Mouse (Mus musculus): ENCODE data around the gene Pax2. TPM values are rescaled to one million over a fixed set of nuclear protein-coding genes. Genes with fewer than 3 reads are reported as not detected.
A peak's percentile ranks its signal among the peaks of the same experiment; 100 is the strongest.

Pax2 gene
- polyA plus RNA-seq, 1 experiment from 2014 or later: 17.1 TPM

- no peaks in the 10 kb centered on the region for H3K36me3 ChIP-seq
- no peak for ATAC-seq (ENCODE audit: low FRiP score)
- peaks cover 67% of the 10 kb centered on the region for H3K4me1 ChIP-seq (replicated peaks)
- 0 out of 2 replicates have a peak, but pooled peaks cover 5% of the 10 kb centered on the region for H3K27me3 ChIP-seq
- no peak overlapping the region for H3K27ac ChIP-seq
- H3K9me3 ChIP-seq: no peaks in the 10 kb centered on the region
- 82% methylated on average over 5 of the region's 5 CpGs for WGBS
- no peak overlapping the region for H3K4me2 ChIP-seq
- no peak overlapping the region for H3K9ac ChIP-seq
- H3K4me3 ChIP-seq: no peak overlapping the region
These were observed 43.3 kb downstream of the Pax2 start for GRCm38 (mm10) chr19:44799156-44799555.

- Histone ChIP-seq H3K27me3 (0 out of 2 replicates have a peak, but pooled peaks cover 5% of the 10 kb centered on the region), H3K4me2 (no peak overlapping the region), H3K36me3 (no peaks in the 10 kb centered on the region), H3K4me3 (no peak overlapping the region), H3K27ac (0 out of 2 replicates have a peak overlapping the region, but pooled peaks have one; percentile 18), H3K9ac (no peak overlapping the region), H3K4me1 (replicated peaks) (peaks cover 69% of the 10 kb centered on the region), H3K9me3 (no peaks in the 10 kb centered on the region)
- no peak for ATAC-seq (ENCODE audit: low FRiP score)
- 55% methylated on average over 6 of the region's 6 CpGs for WGBS
These were observed 44.5 kb downstream of the Pax2 start for GRCm38 (mm10) chr19:44800327-44800726.

- Histone ChIP-seq H3K36me3 (peaks cover 4% of the 10 kb centered on the region; the same call in 1 of the 2 replicates), H3K4me1 (replicated peaks) (peaks cover 32% of the 10 kb centered on the region), H3K4me2 (no peak overlapping the region), H3K4me3 (no peak overlapping the region), H3K9ac (no peak overlapping the region), H3K9me3 (no peaks in the 10 kb centered on the region), H3K27me3 (peaks cover 15% of the 10 kb centered on the region; the same call in 1 of the 2 replicates), H3K27ac (peak overlapping the region; percentile 36; the same call in 1 of the 2 replicates)
- ATAC-seq (ENCODE audit: low FRiP score): 0 out of 2 replicates have a peak, but pooled peaks have one; percentile 46
- 4% methylated on average over 8 of the region's 8 CpGs for WGBS
These were observed 52.9 kb downstream of the Pax2 start for GRCm38 (mm10) chr19:44808734-44809133.

GRCm38 (mm10) chr19:44812666-44813429 is 57.0 kb downstream of the Pax2 start:
- no peak for ATAC-seq (ENCODE audit: low FRiP score)
- H3K27me3 ChIP-seq: peaks cover 13% of the 10 kb centered on the region
- peak overlapping the region; percentile 35; the same call in 1 of the 2 replicates for H3K27ac ChIP-seq
- H3K9me3 ChIP-seq: no peaks in the 10 kb centered on the region
- no peak overlapping the region for H3K4me2 ChIP-seq
- H3K4me1 ChIP-seq (replicated peaks): peaks cover 54% of the 10 kb centered on the region
- 63% methylated on average over 13 of the region's 13 CpGs for WGBS
- peaks cover 4% of the 10 kb centered on the region; the same call in 1 of the 2 replicates for H3K36me3 ChIP-seq
- H3K4me3 ChIP-seq: no peak overlapping the region
- no peak overlapping the region for H3K9ac ChIP-seq

GRCm38 (mm10) chr19:44815111-44815510 is 59.3 kb downstream of the Pax2 start:
- Histone ChIP-seq H3K27ac (no peak overlapping the region; the same call in 1 of the 2 replicates), H3K4me2 (no peak overlapping the region), H3K9me3 (no peaks in the 10 kb centered on the region), H3K4me1 (replicated peaks) (peaks cover 60% of the 10 kb centered on the region), H3K36me3 (peaks cover 9% of the 10 kb centered on the region), H3K27me3 (peaks cover 24% of the 10 kb centered on the region), H3K9ac (no peak overlapping the region), H3K4me3 (no peak overlapping the region)
- 89% methylated on average over 3 of the region's 3 CpGs for WGBS
- ATAC-seq (ENCODE audit: low FRiP score): no peak

GRCm38 (mm10) chr19:44817403-44818128 is 61.7 kb downstream of the Pax2 start:
- H3K4me2 ChIP-seq: no peak overlapping the region
- peaks cover 39% of the 10 kb centered on the region for H3K27me3 ChIP-seq
- no peak overlapping the region for H3K4me3 ChIP-seq
- no peaks in the 10 kb centered on the region for H3K9me3 ChIP-seq
- H3K9ac ChIP-seq: 0 out of 2 replicates have a peak overlapping the region, but pooled peaks have one; percentile 35
- peaks cover 9% of the 10 kb centered on the region for H3K36me3 ChIP-seq
- WGBS: 31% methylated on average over 14 of the region's 14 CpGs
- peaks cover 80% of the 10 kb centered on the region for H3K4me1 ChIP-seq (replicated peaks)
- ATAC-seq (ENCODE audit: low FRiP score): peak; percentile 27
- peak overlapping the region; percentile 69 for H3K27ac ChIP-seq

- WGBS: 61% methylated on average over 6 of the region's 6 CpGs
- Histone ChIP-seq H3K27ac (peak overlapping the region; percentile 69; the same call in 1 of the 2 replicates), H3K9ac (no peak overlapping the region), H3K9me3 (no peaks in the 10 kb centered on the region), H3K4me3 (no peak overlapping the region), H3K27me3 (peaks cover 48% of the 10 kb centered on the region), H3K4me2 (no peak overlapping the region), H3K36me3 (peaks cover 9% of the 10 kb centered on the region), H3K4me1 (replicated peaks) (peaks cover 74% of the 10 kb centered on the region)
- no peak for ATAC-seq (ENCODE audit: low FRiP score)
These were observed 62.8 kb downstream of the Pax2 start for GRCm38 (mm10) chr19:44818676-44819075.

- peaks cover 9% of the 10 kb centered on the region for H3K36me3 ChIP-seq
- H3K27ac ChIP-seq: peak overlapping the region; percentile 35; the same call in 1 of the 2 replicates
- no peak overlapping the region for H3K4me3 ChIP-seq
- no peak overlapping the region for H3K9ac ChIP-seq
- 66% methylated on average over 3 of the region's 3 CpGs for WGBS
- H3K4me1 ChIP-seq (replicated peaks): peaks cover 74% of the 10 kb centered on the region
- no peak for ATAC-seq (ENCODE audit: low FRiP score)
- H3K4me2 ChIP-seq: no peak overlapping the region
- no peaks in the 10 kb centered on the region for H3K9me3 ChIP-seq
- peaks cover 60% of the 10 kb centered on the region for H3K27me3 ChIP-seq
These were observed 65.7 kb downstream of the Pax2 start for GRCm38 (mm10) chr19:44821581-44821980.

GRCm38 (mm10) chr19:44822295-44822694 is 66.5 kb downstream of the Pax2 start:
- Histone ChIP-seq H3K4me1 (replicated peaks) (peaks cover 67% of the 10 kb centered on the region), H3K4me2 (no peak overlapping the region), H3K27ac (no peak overlapping the region), H3K9ac (no peak overlapping the region), H3K36me3 (peaks cover 9% of the 10 kb centered on the region), H3K4me3 (no peak overlapping the region), H3K9me3 (no peaks in the 10 kb centered on the region), H3K27me3 (peaks cover 62% of the 10 kb centered on the region)
- ATAC-seq (ENCODE audit: low FRiP score): no peak
- 67% methylated on average over 5 of the region's 5 CpGs for whole genome bisulfite sequencing

- peaks cover 53% of the 10 kb centered on the region for H3K4me1 ChIP-seq (replicated peaks)
- H3K9me3 ChIP-seq: no peaks in the 10 kb centered on the region
- H3K4me2 ChIP-seq: no peak overlapping the region
- peaks cover 4% of the 10 kb centered on the region; the same call in 1 of the 2 replicates for H3K36me3 ChIP-seq
- H3K27ac ChIP-seq: no peak overlapping the region
- H3K4me3 ChIP-seq: no peak overlapping the region
- no peak overlapping the region for H3K9ac ChIP-seq
- H3K27me3 ChIP-seq: peaks cover 67% of the 10 kb centered on the region
- WGBS: 55% methylated on average over 3 of the region's 3 CpGs
- ATAC-seq (ENCODE audit: low FRiP score): no peak
These were observed 67.8 kb downstream of the Pax2 start for GRCm38 (mm10) chr19:44823657-44824056.

- Histone ChIP-seq H3K27me3 (peaks cover 67% of the 10 kb centered on the region), H3K9ac (peak overlapping the region; percentile 29; the same call in 1 of the 2 replicates), H3K4me1 (replicated peaks) (peaks cover 39% of the 10 kb centered on the region), H3K4me2 (no peak overlapping the region), H3K27ac (peak overlapping the region; percentile 46; the same call in 1 of the 2 replicates), H3K9me3 (no peaks in the 10 kb centered on the region), H3K4me3 (no peak overlapping the region), H3K36me3 (no peaks in the 10 kb centered on the region)
- ATAC-seq (ENCODE audit: low FRiP score): no peak
- 30% methylated on average over 11 of the region's 11 CpGs for WGBS
These were observed 69.4 kb downstream of the Pax2 start for GRCm38 (mm10) chr19:44825216-44825768.

GRCm38 (mm10) chr19:44825819-44826218 is 70.0 kb downstream of the Pax2 start:
- 31% methylated on average over 4 of the region's 4 CpGs for WGBS
- H3K27me3 ChIP-seq: peaks cover 71% of the 10 kb centered on the region
- peaks cover 36% of the 10 kb centered on the region for H3K4me1 ChIP-seq (replicated peaks)
- peak overlapping the region; percentile 46; the same call in 1 of the 2 replicates for H3K27ac ChIP-seq
- H3K4me2 ChIP-seq: no peak overlapping the region
- H3K4me3 ChIP-seq: no peak overlapping the region
- H3K9me3 ChIP-seq: no peaks in the 10 kb centered on the region
- ATAC-seq (ENCODE audit: low FRiP score): no peak
- H3K36me3 ChIP-seq: no peaks in the 10 kb centered on the region
- H3K9ac ChIP-seq: peak overlapping the region; percentile 29; the same call in 1 of the 2 replicates

All from hindbrain, embryonic 13.5 days (tissue).